Mouse (Mus musculus): ENCODE measurements around the gene Prkd1.

DNA sequence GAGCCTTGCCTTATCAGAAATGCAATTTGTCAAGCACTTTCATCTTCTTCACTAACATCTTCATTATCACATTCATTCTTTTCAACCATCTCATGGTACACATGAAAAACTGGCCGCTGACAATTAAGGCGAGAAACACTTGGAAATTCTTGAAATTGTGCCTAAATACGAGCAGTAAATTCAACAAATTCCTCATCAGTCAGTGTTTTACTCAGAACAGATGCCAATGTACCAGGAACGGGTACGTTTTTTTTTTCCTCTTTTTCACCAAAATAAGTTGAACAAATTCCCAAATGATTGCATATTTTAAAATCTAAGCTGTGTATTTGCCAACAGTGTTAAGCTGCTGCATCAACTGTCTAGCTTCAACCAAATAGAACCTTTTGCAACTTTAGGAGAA, 6.2 kb downstream of the Prkd1 start:
- TF ChIP-seq CTCF (IDR thresholded peaks at IDR 0.05), result no peak
- TF ChIP-seq EP300 (IDR thresholded peaks at IDR 0.05), result no peak

Measured in lung, postnatal 0 days (tissue).